Mouse (Mus musculus): ENCODE data around the gene Ksr2. TPM values are rescaled to one million over a fixed set of nuclear protein-coding genes. Genes with fewer than 3 reads are reported as not detected.

The Ksr2 gene
- polyA plus RNA-seq, 1 experiment from 2014 or later = 7.1 TPM

Other genes starting within 250 kb of the Ksr2 start
- 1,027 and 1,043 TPM in 2 replicates for gene Pebp1, start 126.4 kb upstream of the Ksr2 start, polyA plus RNA-seq (2015; fragmentation: Nextera tagmentation; extraction: Ambion mirVana)
- 1.5 and 1.9 TPM in 2 replicates for gene Vsig10, start 94.9 kb upstream of the Ksr2 start, polyA plus RNA-seq (2015; fragmentation: Nextera tagmentation; extraction: Ambion mirVana)
- gene Wsb2, start 56.7 kb upstream of the Ksr2 start, polyA plus RNA-seq (2015; fragmentation: Nextera tagmentation; extraction: Ambion mirVana) = 181 and 194 TPM in 2 replicates
- 33.7 and 37.5 TPM in 2 replicates for gene Rfc5, start 25.0 kb upstream of the Ksr2 start, polyA plus RNA-seq (2015; fragmentation: Nextera tagmentation; extraction: Ambion mirVana)

Data from hindbrain, embryonic 13.5 days (tissue).